Mouse (Mus musculus): ENCODE measurements around the gene Lta. TPM values are rescaled to one million over a fixed set of nuclear protein-coding genes. Genes with fewer than 3 reads are reported as not detected.
"Not testable (repeated sequence)": the region's sequence is repeated elsewhere in the genome, so short reads cannot be mapped to it uniquely, and the experiment has no call there.

Lta gene
- total and polyA plus RNA-seq, 2 experiments: not detected

DNA sequence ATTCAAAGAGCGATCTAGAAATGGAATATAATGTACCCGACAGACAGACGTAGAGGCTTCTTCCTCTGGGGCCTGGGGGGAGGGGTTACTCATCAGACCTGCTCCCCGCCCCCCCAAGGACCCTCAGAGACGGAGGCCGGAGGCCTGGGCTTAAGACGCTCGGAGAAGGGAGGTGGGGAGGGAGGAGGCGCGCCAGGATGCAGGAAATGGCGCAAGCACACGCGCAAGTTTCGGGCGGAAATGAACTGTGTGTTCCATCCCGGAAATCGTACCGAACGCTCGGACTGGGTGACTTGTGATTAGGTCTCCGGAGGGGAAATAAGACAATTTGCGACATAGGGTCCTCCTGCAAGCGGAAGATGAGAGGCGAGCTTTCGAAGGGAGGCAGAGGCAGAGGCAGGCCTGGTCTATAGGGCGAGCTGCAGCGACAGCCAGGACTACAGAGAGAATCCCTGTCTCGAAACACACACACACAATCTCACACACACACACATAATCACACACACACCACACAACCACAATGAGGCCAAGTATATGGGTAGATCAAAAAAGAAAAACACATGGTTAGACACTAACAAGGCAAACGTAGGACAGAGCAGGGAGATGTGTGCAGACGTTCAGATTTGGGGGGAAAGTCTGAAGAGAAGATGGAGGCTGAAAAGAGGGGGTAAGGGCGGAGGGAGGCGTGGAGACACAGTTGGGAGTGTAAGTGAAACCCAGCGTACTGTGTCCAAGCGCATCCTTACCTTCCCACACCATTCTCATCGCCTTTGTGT is 30.7 kb upstream of the Lta start, which contains the start of gene Nfkbil1:
Gene Nfkbil1, minus strand, starts transcription at position 179 of the 776 bp plus-strand sequence.
- Histone ChIP-seq H3K79me2 (ENCODE audit: control insufficient read depth, insufficient read depth, low read length) (peaks cover 13% of the 10 kb centered on the region; the same call in 1 of the 2 replicates), H3K9ac (ENCODE audit: low read depth, low read length) (peak within 1 kb of the TSS; percentile 98), H3K4me3 (ENCODE audit: insufficient read depth, low read depth, low read length) (peak within 1 kb of the TSS; percentile 60), H3K27me3 (ENCODE audit: control insufficient read depth, insufficient read depth, low read length) (no peaks in the 10 kb centered on the region), H3K36me3 (ENCODE audit: control insufficient read depth, insufficient read depth, low read length) (no peaks in the 10 kb centered on the region), H3K4me1 (ENCODE audit: control insufficient read depth, insufficient read depth, low read length) (peaks cover 9% of the 10 kb centered on the region), H3K27ac (replicated peaks; ENCODE audit: insufficient read depth, low read depth, low read length) (peak within 1 kb of the TSS; percentile 90)
- TF ChIP-seq POLR2A (IDR thresholded peaks at IDR 0.05; ENCODE audit: extremely low read depth, insufficient read depth, low read length) (peak; percentile 60; the same call in 1 of the 2 replicates), CTCF (IDR thresholded peaks at IDR 0.05; ENCODE audit: low read depth, low read length) (no peak)
- WGBS: under 1% methylated on average over 35 of the region's 35 CpGs
- peak; percentile 91 for DNase-seq (ENCODE audit: extremely low read depth, low read depth, low spot score)

DNA sequence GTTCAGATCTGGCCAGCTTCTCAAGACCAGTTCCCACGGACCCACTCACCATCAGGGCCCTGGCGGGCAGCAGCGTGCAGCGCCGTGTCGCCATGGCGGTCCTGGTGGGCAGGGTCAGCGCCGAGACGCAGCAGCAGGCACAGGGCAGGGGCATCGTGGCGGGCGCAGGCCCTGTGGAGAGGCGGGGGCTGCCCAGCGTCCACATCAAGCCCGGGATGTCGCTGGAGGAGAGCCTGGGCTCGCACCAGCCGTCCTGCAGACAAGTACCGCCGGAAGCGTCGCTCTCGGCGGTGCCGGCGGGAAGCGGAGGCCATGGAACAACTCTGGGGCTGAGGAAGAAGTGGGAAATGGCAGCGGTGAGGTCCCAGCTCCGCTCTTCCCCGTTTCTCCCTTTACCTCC is 29.8 kb upstream of the Lta start:
- H3K4me3 ChIP-seq (ENCODE audit: insufficient read depth, low read depth, low read length): peak overlapping the region; percentile 60
- H3K9ac ChIP-seq (ENCODE audit: low read depth, low read length): peak overlapping the region; percentile 98
- H3K4me1 ChIP-seq (ENCODE audit: control insufficient read depth, insufficient read depth, low read length): peaks cover 4% of the 10 kb centered on the region; the same call in 1 of the 2 replicates
- peak overlapping the region; percentile 90 for H3K27ac ChIP-seq (replicated peaks; ENCODE audit: insufficient read depth, low read depth, low read length)
- 4% methylated on average over 31 of the region's 31 CpGs for WGBS
- peaks cover 16% of the 10 kb centered on the region; the same call in 1 of the 2 replicates for H3K79me2 ChIP-seq (ENCODE audit: control insufficient read depth, insufficient read depth, low read length)
- no peaks in the 10 kb centered on the region for H3K36me3 ChIP-seq (ENCODE audit: control insufficient read depth, insufficient read depth, low read length)
- no peak for DNase-seq (ENCODE audit: extremely low read depth, low read depth, low spot score)
- TF ChIP-seq POLR2A (IDR thresholded peaks at IDR 0.05; ENCODE audit: extremely low read depth, insufficient read depth, low read length): no peak
- H3K27me3 ChIP-seq (ENCODE audit: control insufficient read depth, insufficient read depth, low read length): no peaks in the 10 kb centered on the region

DNA sequence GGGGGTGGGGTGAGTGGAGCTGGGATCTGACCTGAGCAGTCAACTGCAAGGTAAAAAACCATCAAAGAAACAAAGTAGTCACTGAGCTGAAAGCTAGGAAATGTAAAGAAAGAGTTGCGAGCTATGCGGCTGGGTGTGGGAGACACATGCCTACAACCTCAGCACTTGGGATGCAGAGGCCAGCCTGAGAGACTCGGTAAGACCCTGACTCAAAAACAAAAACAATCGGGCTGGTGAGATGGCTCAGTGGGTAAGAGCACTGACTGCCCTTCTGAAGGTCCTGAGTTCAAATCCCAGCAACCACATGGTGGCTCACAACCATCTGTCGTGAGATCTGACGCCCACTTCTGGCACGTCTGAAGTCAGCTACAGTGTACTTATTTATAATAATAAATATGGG is 28.9 kb upstream of the Lta start:
- H3K36me3 ChIP-seq (ENCODE audit: control insufficient read depth, insufficient read depth, low read length); H3K27ac ChIP-seq (replicated peaks; ENCODE audit: insufficient read depth, low read depth, low read length); H3K4me1 ChIP-seq (ENCODE audit: control insufficient read depth, insufficient read depth, low read length); H3K27me3 ChIP-seq (ENCODE audit: control insufficient read depth, insufficient read depth, low read length); H3K4me3 ChIP-seq (ENCODE audit: insufficient read depth, low read depth, low read length); DNase-seq (ENCODE audit: extremely low read depth, low read depth, low spot score); H3K9ac ChIP-seq (ENCODE audit: low read depth, low read length): not testable (repeated sequence)
- H3K79me2 ChIP-seq (ENCODE audit: control insufficient read depth, insufficient read depth, low read length): peaks cover 20% of the 10 kb centered on the region; the same call in 1 of the 2 replicates
- 73% methylated on average over 7 of the region's 7 CpGs for WGBS

DNA sequence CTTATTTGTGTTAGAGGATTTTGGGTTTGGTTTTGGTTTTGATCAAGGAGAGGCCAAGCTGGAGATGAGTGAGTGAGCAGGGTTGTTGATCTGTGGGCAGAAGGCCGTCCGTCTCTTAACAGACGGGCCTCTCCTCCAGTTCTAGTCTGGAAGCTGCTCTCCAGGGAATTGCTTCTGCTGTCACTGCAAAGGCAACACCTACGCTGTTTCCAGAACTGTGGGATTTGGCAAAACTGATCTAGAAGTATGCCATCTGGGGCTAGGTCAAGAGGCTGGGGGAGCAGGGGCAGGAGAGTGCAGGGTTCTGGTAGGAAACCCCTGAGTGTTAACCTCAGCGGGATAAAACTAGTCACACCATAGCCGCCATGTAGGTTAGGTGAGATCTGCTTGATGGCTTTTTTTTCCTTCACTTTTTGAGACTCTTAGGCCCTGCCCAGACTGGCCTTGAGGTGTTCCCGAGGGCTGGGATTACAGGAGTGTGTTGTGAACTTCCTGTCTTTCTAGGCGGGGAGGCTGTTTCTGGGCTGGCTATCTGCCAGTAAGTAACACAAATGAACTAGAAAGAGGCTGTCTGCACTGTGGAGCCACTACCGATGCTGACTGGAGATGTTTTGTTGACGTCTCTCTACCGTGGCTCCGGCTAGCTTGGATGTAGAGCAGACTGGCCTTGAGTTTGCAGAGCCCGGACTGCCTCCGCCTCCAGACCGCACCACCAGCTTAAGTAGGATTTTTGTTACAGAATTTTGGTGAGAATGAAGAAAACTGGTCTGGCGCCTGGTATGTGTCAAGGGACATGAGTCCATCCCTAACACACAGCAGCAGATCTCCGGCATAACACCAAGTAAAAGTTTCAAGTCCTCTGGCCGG is 28.2 kb upstream of the Lta start, which contains the start of gene Atp6v1g2:
Gene Atp6v1g2, plus strand, starts transcription at position 547 of the 867 bp plus-strand sequence.
- 68% methylated on average over 18 of the region's 18 CpGs for WGBS
- H3K36me3 ChIP-seq (ENCODE audit: control insufficient read depth, insufficient read depth, low read length): no peaks in the 10 kb centered on the region; the same call in 1 of the 2 replicates
- H3K4me1 ChIP-seq (ENCODE audit: control insufficient read depth, insufficient read depth, low read length): peaks cover 4% of the 10 kb centered on the region; the same call in 1 of the 2 replicates
- no peaks in the 10 kb centered on the region for H3K27me3 ChIP-seq (ENCODE audit: control insufficient read depth, insufficient read depth, low read length)
- H3K27ac ChIP-seq (replicated peaks; ENCODE audit: insufficient read depth, low read depth, low read length): peak within 1 kb of the TSS; percentile 47
- 0 out of 2 replicates have a peak within 1 kb of the TSS, but pooled peaks have one; percentile 20 for H3K9ac ChIP-seq (ENCODE audit: low read depth, low read length)
- H3K4me3 ChIP-seq (ENCODE audit: insufficient read depth, low read depth, low read length): peak within 1 kb of the TSS; percentile 60; the same call in 1 of the 2 replicates
- TF ChIP-seq CTCF (IDR thresholded peaks at IDR 0.05; ENCODE audit: low read depth, low read length) (no peak), POLR2A (IDR thresholded peaks at IDR 0.05; ENCODE audit: extremely low read depth, insufficient read depth, low read length) (no peak)
- H3K79me2 ChIP-seq (ENCODE audit: control insufficient read depth, insufficient read depth, low read length): peaks cover 20% of the 10 kb centered on the region; the same call in 1 of the 2 replicates
- DNase-seq (ENCODE audit: extremely low read depth, low read depth, low spot score): no peak

DNA sequence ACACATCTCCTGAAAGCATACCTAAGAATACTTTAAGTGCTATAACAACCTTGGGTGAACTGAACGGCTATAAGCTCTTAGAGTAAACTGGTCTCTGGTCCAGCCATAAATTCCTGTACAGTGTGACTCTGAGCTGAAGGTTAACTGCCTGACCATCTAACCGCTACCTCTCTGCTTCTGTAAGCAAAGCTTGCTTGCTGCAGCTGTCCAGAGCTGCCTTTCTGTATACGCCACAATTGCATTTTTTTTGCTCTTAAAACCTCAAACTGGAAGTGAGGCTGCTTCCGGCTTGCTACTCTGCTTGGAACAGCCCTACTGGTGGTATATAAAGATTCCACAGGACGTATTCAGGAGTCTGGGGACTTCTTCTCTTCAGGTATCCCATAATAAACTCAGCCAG is 27.5 kb upstream of the Lta start:
- Histone ChIP-seq H3K27ac (replicated peaks; ENCODE audit: insufficient read depth, low read depth, low read length) (no peak overlapping the region), H3K36me3 (ENCODE audit: control insufficient read depth, insufficient read depth, low read length) (peaks cover 2% of the 10 kb centered on the region; the same call in 1 of the 2 replicates), H3K79me2 (ENCODE audit: control insufficient read depth, insufficient read depth, low read length) (peaks cover 25% of the 10 kb centered on the region; the same call in 1 of the 2 replicates), H3K4me1 (ENCODE audit: control insufficient read depth, insufficient read depth, low read length) (peaks cover 4% of the 10 kb centered on the region; the same call in 1 of the 2 replicates), H3K9ac (ENCODE audit: low read depth, low read length) (no peak overlapping the region), H3K27me3 (ENCODE audit: control insufficient read depth, insufficient read depth, low read length) (no peaks in the 10 kb centered on the region), H3K4me3 (ENCODE audit: insufficient read depth, low read depth, low read length) (no peak overlapping the region)
- no peak for DNase-seq (ENCODE audit: extremely low read depth, low read depth, low spot score)
- TF ChIP-seq POLR2A (IDR thresholded peaks at IDR 0.05; ENCODE audit: extremely low read depth, insufficient read depth, low read length) (no peak), CTCF (IDR thresholded peaks at IDR 0.05; ENCODE audit: low read depth, low read length) (no peak)
- 81% methylated on average over 5 of the region's 5 CpGs for WGBS

Data from liver, adult 2 months (tissue).